Mouse (Mus musculus) stomach, postnatal 0 days (tissue): ENCODE measurements at regions not wholly inside any gene's neighbourhood (a gene's known extent, or its start where the extent isn't known, plus 50 kb on each side); places are given as distances from the start of the nearest gene placed in this dataset.

ENCODE experiments used
- ATAC-seq: fragments of 200-750 bp; cut with Nextera tagmentation; 2 replicates; pipeline ENCODE4 v1.8.0; 2017; ENCODE audit not compliant: low FRiP score, low TSS enrichment
- DNase-seq: peaks from one replicate; pipeline ENCODE4 v3.0.0-alpha.2; 2016; ENCODE audit warnings: low spot score
- H3K27ac ChIP-seq: fragments of 300-500 bp; sonication (generic); replicated peaks from 2 replicates; pipeline ENCODE4 v1.5.1; 2014; ENCODE audit warnings: mild to moderate bottlenecking, control low read depth
- H3K27me3 ChIP-seq: fragments of 300-500 bp; sonication (generic); 2 replicates; pipeline ENCODE4 v1.6.1; 2014; ENCODE audit warnings: low read length; ENCODE audit not compliant: control insufficient read depth, insufficient read depth
- H3K36me3 ChIP-seq: fragments of 300-500 bp; sonication (generic); 2 replicates; pipeline ENCODE4 v1.6.1; 2014; ENCODE audit warnings: low read length, mixed read lengths; ENCODE audit not compliant: control insufficient read depth, insufficient read depth
- H3K4me1 ChIP-seq: fragments of 300-500 bp; sonication (generic); replicated peaks from 2 replicates; pipeline ENCODE4 v1.6.1; 2014; ENCODE audit warnings: antibody characterized with exemption; ENCODE audit not compliant: control insufficient read depth, insufficient read depth
- H3K4me2 ChIP-seq: fragments of 300-500 bp; sonication (generic); replicated peaks from 2 replicates; pipeline ENCODE4 v1.6.1; 2014; ENCODE audit warnings: low read depth, mild to moderate bottlenecking, control low read depth, moderate library complexity
- H3K4me3 ChIP-seq: fragments of 300-500 bp; sonication (generic); 2 replicates; pipeline ENCODE4 v1.5.1; 2014; ENCODE audit warnings: low read depth, low read length, control low read depth
- H3K9ac ChIP-seq: fragments of 300-500 bp; sonication (generic); 2 replicates; pipeline ENCODE4 v1.6.1; 2014; ENCODE audit warnings: mild to moderate bottlenecking, low read length, control low read depth, mixed read lengths
- H3K9me3 ChIP-seq: fragments of 300-500 bp; sonication (generic); 2 replicates; pipeline ENCODE4 v1.6.1; 2016; ENCODE audit warnings: low read length; ENCODE audit not compliant: control insufficient read depth
- CTCF ChIP-seq: IDR thresholded peaks from 2 replicates; pipeline ENCODE4 v1.5.1; 2016; ENCODE audit warnings: antibody characterized with exemption, low read depth, mild to moderate bottlenecking, moderate library complexity
- EP300 ChIP-seq: optimal IDR thresholded peaks from 2 replicates; pipeline ENCODE3; 2016; ENCODE audit warnings: antibody characterized with exemption
- WGBS: fragments of 180-500 bp; shearing (Covaris S2); extraction: QIAGEN DNeasy Blood & Tissue Kit; methylation state at CpG from one replicate; pipeline ENCODE4 v1.1.7; 2014; 5-methylcytosine and 5-hydroxymethylcytosine counted together

- H3K27me3 ChIP-seq, result no peaks in the 10 kb centered on the region
- WGBS, result 84% methylated on average over 6 of the region's 6 CpGs
- no peaks in the 10 kb centered on the region for H3K9me3 ChIP-seq
- H3K4me3 ChIP-seq, result no peak overlapping the region
- no peak overlapping the region for H3K9ac ChIP-seq
- no peak for TF ChIP-seq EP300
- no peak overlapping the region for H3K4me2 ChIP-seq
- ATAC-seq (no peak), DNase-seq (no peak)
- no peaks in the 10 kb centered on the region for H3K4me1 ChIP-seq
- no peaks in the 10 kb centered on the region for H3K36me3 ChIP-seq
- no peak overlapping the region for H3K27ac ChIP-seq
Measured at GRCm38 (mm10) chr10:17382990-17383389, 340.0 kb upstream of the Cited2 start.

GRCm38 (mm10) chr10:17385181-17385580 lies 337.8 kb upstream of the Cited2 start:
- whole genome bisulfite sequencing, result 60% methylated on average over 1 of the region's 1 CpGs
- no peak for TF ChIP-seq CTCF
- TF ChIP-seq EP300, result no peak
- ATAC-seq (no peak), DNase-seq (no peak)
- Histone ChIP-seq H3K27me3 (no peaks in the 10 kb centered on the region), H3K4me2 (no peak overlapping the region), H3K9ac (no peak overlapping the region), H3K9me3 (no peaks in the 10 kb centered on the region), H3K27ac (no peak overlapping the region), H3K4me1 (no peaks in the 10 kb centered on the region), H3K36me3 (no peaks in the 10 kb centered on the region), H3K4me3 (no peak overlapping the region)

GRCm38 (mm10) chr10:17387296-17387695 lies 335.7 kb upstream of the Cited2 start:
- Histone ChIP-seq H3K4me2 (no peak overlapping the region), H3K27me3 (no peaks in the 10 kb centered on the region), H3K4me3 (no peak overlapping the region), H3K27ac (no peak overlapping the region), H3K9me3 (no peaks in the 10 kb centered on the region), H3K9ac (no peak overlapping the region), H3K36me3 (no peaks in the 10 kb centered on the region), H3K4me1 (no peaks in the 10 kb centered on the region)
- TF ChIP-seq EP300 (no peak), CTCF (no peak)
- WGBS, result 77% methylated on average over 4 of the region's 4 CpGs
- no peak for DNase-seq
- ATAC-seq, result no peak

- WGBS, result 83% methylated on average over 8 of the region's 8 CpGs
- Histone ChIP-seq H3K27me3 (no peaks in the 10 kb centered on the region), H3K27ac (no peak overlapping the region), H3K9me3 (no peaks in the 10 kb centered on the region), H3K4me1 (no peaks in the 10 kb centered on the region), H3K4me2 (no peak overlapping the region), H3K9ac (no peak overlapping the region), H3K4me3 (no peak overlapping the region), H3K36me3 (no peaks in the 10 kb centered on the region)
- no peak for DNase-seq
- ATAC-seq, result no peak
- TF ChIP-seq CTCF (no peak), EP300 (no peak)
Measured at GRCm38 (mm10) chr10:17395495-17396224, 327.4 kb upstream of the Cited2 start.

- ATAC-seq, result no peak
- Histone ChIP-seq H3K9ac (no peak overlapping the region), H3K27ac (no peak overlapping the region), H3K4me2 (no peak overlapping the region), H3K27me3 (no peaks in the 10 kb centered on the region), H3K36me3 (no peaks in the 10 kb centered on the region), H3K4me1 (no peaks in the 10 kb centered on the region), H3K4me3 (no peak overlapping the region), H3K9me3 (no peaks in the 10 kb centered on the region)
- no peak for DNase-seq
- TF ChIP-seq CTCF, result no peak
- TF ChIP-seq EP300, result no peak
Measured at GRCm38 (mm10) chr10:17403899-17404298, 319.1 kb upstream of the Cited2 start.

GRCm38 (mm10) chr10:17407854-17408606 lies 315.0 kb upstream of the Cited2 start:
- Histone ChIP-seq H3K36me3 (no peaks in the 10 kb centered on the region), H3K27ac (no peak overlapping the region), H3K27me3 (no peaks in the 10 kb centered on the region), H3K9ac (no peak overlapping the region), H3K4me1 (no peaks in the 10 kb centered on the region), H3K4me2 (no peak overlapping the region), H3K9me3 (no peaks in the 10 kb centered on the region), H3K4me3 (no peak overlapping the region)
- ATAC-seq (peak; percentile 47; the same call in 1 of the 2 replicates), DNase-seq (no peak)
- WGBS, result 54% methylated on average over 2 of the region's 2 CpGs
- no peak for TF ChIP-seq EP300
- no peak for TF ChIP-seq CTCF
